Mouse (Mus musculus) right cerebral cortex, postnatal 14 days (tissue): Measurements from ENCODE around the gene Ell.
"Not testable (repeated sequence)": the region's sequence is repeated elsewhere in the genome, so short reads cannot be mapped to it uniquely, and the experiment has no call there.

Source experiments
- DNase-seq: peaks from one replicate; pipeline ENCODE4 v3.0.0; 2022

Gene Ell

GRCm38 (mm10) chr8:70570360-70570759, 31.1 kb downstream of the Ell start:
- no peak for DNase-seq

- no peak for DNase-seq
These were observed 31.7 kb downstream of the Ell start for GRCm38 (mm10) chr8:70570990-70571389.

- DNase-seq: no peak
These were observed 35.0 kb downstream of the Ell start for GRCm38 (mm10) chr8:70574302-70574701.

GRCm38 (mm10) chr8:70574915-70575314, 35.7 kb downstream of the Ell start:
- DNase-seq: no peak

GRCm38 (mm10) chr8:70577207-70577606, 38.0 kb downstream of the Ell start:
- DNase-seq: no peak

- DNase-seq: no peak
These were observed 44.5 kb downstream of the Ell start for GRCm38 (mm10) chr8:70583476-70584387.

GRCm38 (mm10) chr8:70584606-70585257, 45.5 kb downstream of the Ell start:
- DNase-seq: no peak

- peak; percentile 55 for DNase-seq
These were observed 46.0 kb downstream of the Ell start for GRCm38 (mm10) chr8:70585258-70585652.

GRCm38 (mm10) chr8:70587955-70588354, 48.7 kb downstream of the Ell start:
- not testable (repeated sequence) for DNase-seq

GRCm38 (mm10) chr8:70591569-70591968, 52.3 kb downstream of the Ell start:
- DNase-seq: no peak

GRCm38 (mm10) chr8:70593173-70593572, 53.9 kb downstream of the Ell start:
- no peak for DNase-seq

- DNase-seq: peak; percentile 69
These were observed 54.8 kb downstream of the Ell start, which contains the start of gene Isyna1 for GRCm38 (mm10) chr8:70593961-70594609. Isyna1 (plus strand) TSS chr8:70594373.

GRCm38 (mm10) chr8:70594621-70595564, 55.6 kb downstream of the Ell start:
- DNase-seq: peak; percentile 45

- DNase-seq: no peak
These were observed 56.6 kb downstream of the Ell start for GRCm38 (mm10) chr8:70595811-70596210.

GRCm38 (mm10) chr8:70596216-70596615, 57.0 kb downstream of the Ell start:
- no peak for DNase-seq

GRCm38 (mm10) chr8:70596775-70597416, 57.6 kb downstream of the Ell start:
- DNase-seq: peak; percentile 60

GRCm38 (mm10) chr8:70597417-70598272, 58.4 kb downstream of the Ell start:
- no peak for DNase-seq

GRCm38 (mm10) chr8:70598283-70598682, 59.0 kb downstream of the Ell start:
- peak; percentile 85 for DNase-seq

- no peak for DNase-seq
These were observed 59.5 kb downstream of the Ell start for GRCm38 (mm10) chr8:70598722-70599121.

- no peak for DNase-seq
These were observed 60.4 kb downstream of the Ell start for GRCm38 (mm10) chr8:70599507-70600290.
